Comparison of ENCODE assay signal across 11 mouse cellular contexts in the genomic region with DNA sequence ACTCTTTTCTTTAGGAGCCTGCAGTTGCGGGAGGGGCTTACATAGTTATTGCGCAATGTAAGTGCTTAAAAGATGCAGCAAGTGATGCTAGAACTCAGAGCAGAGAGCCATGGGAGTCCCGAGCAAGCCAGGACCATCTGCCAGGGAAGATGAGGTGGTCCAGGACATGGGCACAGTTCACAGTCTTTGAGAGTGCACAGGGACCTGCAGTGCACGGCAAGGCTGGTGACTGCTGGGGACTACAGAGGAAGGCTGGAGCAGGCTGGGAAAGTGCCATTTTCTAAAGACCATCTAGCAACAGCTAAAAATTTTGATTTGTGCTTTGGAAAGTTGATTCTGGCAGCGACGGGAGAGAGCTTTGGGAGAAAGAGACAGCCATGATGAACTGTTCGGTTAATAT.
A peak's percentile ranks its signal among the peaks of the same experiment; 100 is the strongest.
DNase-seq lines count a peak whose midpoint lies in the region; ATAC-seq and TF ChIP-seq lines count a peak whose summit lies in the region.
"Had no signal": no experiment of that assay in that cellular context is flagged by ENCODE, and none has a peak within 500 bp of the region (broad histone marks: within the 10 kb centered on the region; RNA-seq: fewer than 3 reads in every experiment).

No protein-coding gene starts in this region.

- H3K4me2 ChIP-seq in heart, embryonic 11.5 days = no peak overlapping the region
- H3K4me2 ChIP-seq in liver, embryonic 12.5 days = no peak overlapping the region
- H3K4me2 ChIP-seq in intestine, embryonic 15.5 days (replicated peaks) = no peak overlapping the region
- no peak overlapping the region for H3K4me2 ChIP-seq in myocyte (ENCODE audit: low read depth)
- H3K4me2 ChIP-seq: hindbrain, embryonic 13.5 days; neural tube, embryonic 15.5 days had no signal

- no peak overlapping the region for H3K27ac ChIP-seq in heart, embryonic 11.5 days (ENCODE audit: low read depth, low read length)
- 0 out of 2 replicates have a peak overlapping the region, but pooled peaks have one; percentile 30 for H3K27ac ChIP-seq in liver, embryonic 12.5 days
- peak overlapping the region; percentile 73 for H3K27ac ChIP-seq in intestine, embryonic 15.5 days
- H3K27ac ChIP-seq: hindbrain, embryonic 13.5 days; neural tube, embryonic 15.5 days had no signal

- 82% methylated on average over 7 of the region's 7 CpGs for WGBS in heart, embryonic 11.5 days (ENCODE audit: insufficient replicate concordance)
- WGBS in liver, embryonic 12.5 days (ENCODE audit: insufficient replicate concordance) = 64% methylated on average over 7 of the region's 7 CpGs
- 56% methylated on average over 7 of the region's 7 CpGs for WGBS in intestine, embryonic 15.5 days

- TF ChIP-seq POLR2A in myocyte (IDR thresholded peaks at IDR 0.05; ENCODE audit: insufficient read length, low read depth) = no peak

- H3ac ChIP-seq in myocyte (ENCODE audit: control insufficient read depth, insufficient read length) = no peak overlapping the region

- no peaks in the 10 kb centered on the region for H3K9me3 ChIP-seq in heart, embryonic 11.5 days (replicated peaks; ENCODE audit: control insufficient read depth, low read length)
- H3K9me3 ChIP-seq in liver, embryonic 12.5 days (replicated peaks) = no peaks in the 10 kb centered on the region
- H3K9me3 ChIP-seq in intestine, embryonic 15.5 days = no peaks in the 10 kb centered on the region
- H3K9me3 ChIP-seq: hindbrain, embryonic 13.5 days; neural tube, embryonic 15.5 days had no signal

- H3K4me3 ChIP-seq in heart, embryonic 11.5 days (ENCODE audit: low read depth, low read length) = no peak overlapping the region
- H3K4me3 ChIP-seq in liver, embryonic 12.5 days = no peak overlapping the region
- H3K4me3 ChIP-seq in intestine, embryonic 15.5 days (replicated peaks) = no peak overlapping the region
- H3K4me3 ChIP-seq in myocyte = no peak overlapping the region
- H3K4me3 ChIP-seq: hindbrain, embryonic 13.5 days; neural tube, embryonic 15.5 days had no signal

- H3K4me1 ChIP-seq in heart, embryonic 11.5 days (ENCODE audit: control insufficient read depth, insufficient read depth, low read length) = no peaks in the 10 kb centered on the region
- H3K4me1 ChIP-seq in liver, embryonic 12.5 days = no peaks in the 10 kb centered on the region
- peaks cover 8% of the 10 kb centered on the region; the same call in 1 of the 2 replicates for H3K4me1 ChIP-seq in intestine, embryonic 15.5 days (replicated peaks)
- H3K4me1 ChIP-seq: hindbrain, embryonic 13.5 days; neural tube, embryonic 15.5 days had no signal

- peak; percentile 10 to 28 for DNase-seq in heart, adult 18-20 months
- no peak for DNase-seq in liver
- no peak for DNase-seq in adrenal gland, postnatal 36 days
- no peak for DNase-seq in frontal cortex, adult 2 months (ENCODE audit: extremely low spot score in 1 of 2, low spot score in 1 of 2)
- DNase-seq: left cerebral cortex, postnatal 4 days had no signal

- H3K36me3 ChIP-seq in heart, embryonic 11.5 days (ENCODE audit: control insufficient read depth, insufficient read depth, low read length) = no peaks in the 10 kb centered on the region
- no peaks in the 10 kb centered on the region for H3K36me3 ChIP-seq in liver, embryonic 12.5 days
- no peaks in the 10 kb centered on the region for H3K36me3 ChIP-seq in intestine, embryonic 15.5 days
- no peaks in the 10 kb centered on the region for H3K36me3 ChIP-seq in myocyte (ENCODE audit: control insufficient read depth, insufficient read depth)
- H3K36me3 ChIP-seq: hindbrain, embryonic 13.5 days; neural tube, embryonic 15.5 days had no signal

- ATAC-seq in heart, embryonic 11.5 days (replicated peaks; ENCODE audit: insufficient number of reproducible peaks, low FRiP score, low TSS enrichment) = no peak
- ATAC-seq in liver, embryonic 12.5 days = no peak
- no peak for ATAC-seq in intestine, embryonic 15.5 days

- no peaks in the 10 kb centered on the region for H3K27me3 ChIP-seq in heart, embryonic 11.5 days (ENCODE audit: control insufficient read depth, insufficient read depth, low read length)
- no peaks in the 10 kb centered on the region for H3K27me3 ChIP-seq in liver, embryonic 12.5 days (replicated peaks)
- no peaks in the 10 kb centered on the region for H3K27me3 ChIP-seq in intestine, embryonic 15.5 days (replicated peaks)
- no peaks in the 10 kb centered on the region for H3K27me3 ChIP-seq in myocyte (ENCODE audit: control insufficient read depth, insufficient read depth, insufficient read length)
- H3K27me3 ChIP-seq: hindbrain, embryonic 13.5 days; neural tube, embryonic 15.5 days had no signal

- no peak overlapping the region for H3K9ac ChIP-seq in heart, embryonic 11.5 days (ENCODE audit: low read depth, low read length)
- no peak overlapping the region for H3K9ac ChIP-seq in liver, embryonic 12.5 days
- no peak overlapping the region for H3K9ac ChIP-seq in intestine, embryonic 15.5 days
- H3K9ac ChIP-seq: hindbrain, embryonic 13.5 days; neural tube, embryonic 15.5 days had no signal

- H3K79me2 ChIP-seq in myocyte (ENCODE audit: control insufficient read depth, insufficient read depth) = no peaks in the 10 kb centered on the region

TF ChIP-seq in myocyte, 11 proteins besides CTCF, POLR2A, EP300 and RAD21:
- TF ChIP-seq MYOD1 (IDR thresholded peaks at IDR 0.05; ENCODE audit: control insufficient read depth in 1 of 3, insufficient read length in 2 of 3, low read depth in 2 of 3) = no peak
- TF ChIP-seq USF1 (IDR thresholded peaks at IDR 0.05; ENCODE audit: low read depth) = no peak
- TF ChIP-seq CEBPB (IDR thresholded peaks at IDR 0.05; ENCODE audit: insufficient read depth, poor library complexity, severe bottlenecking) = peak; percentile 90
TF ChIP-seq in myocyte: peak in this region for 1.

Comparison
In these comparisons a context has a peak if more than half of its experiments do, and no peak if none do; other contexts are left out.
1. DNase-seq: peak in heart, adult 18-20 months (2 of 2); none in liver (single experiment), adrenal gland, postnatal 36 days (0 of 2) and frontal cortex, adult 2 months (0 of 2).